8 mouse cellular contexts compared by ENCODE assay signal in genomic region chr17:30611221-30612074, GRCm38 (mm10). TPM values are rescaled to one million over a fixed set of nuclear protein-coding genes. Genes with fewer than 3 reads are reported as not detected.
DNase-seq lines count a peak whose midpoint lies in the region; ATAC-seq lines count a peak whose summit lies in the region.

No protein-coding gene starts in this region.

- H3K27me3 ChIP-seq in limb, embryonic 11.5 days (ENCODE audit: control insufficient read depth, insufficient read depth, low read length) = no peaks in the 10 kb centered on the region
- H3K27me3 ChIP-seq in neural tube, embryonic 15.5 days (replicated peaks) = no peaks in the 10 kb centered on the region

- no peak overlapping the region for H3K27ac ChIP-seq in limb, embryonic 11.5 days (replicated peaks; ENCODE audit: low read depth, low read length)
- H3K27ac ChIP-seq in neural tube, embryonic 15.5 days (replicated peaks) = peak overlapping the region; percentile 86

- no peaks in the 10 kb centered on the region for H3K9me3 ChIP-seq in limb, embryonic 11.5 days (ENCODE audit: control insufficient read depth, low read length)
- no peaks in the 10 kb centered on the region for H3K9me3 ChIP-seq in neural tube, embryonic 15.5 days (replicated peaks)

- H3K4me2 ChIP-seq in limb, embryonic 11.5 days (ENCODE audit: low read depth, severe bottlenecking) = peak overlapping the region; percentile 53
- H3K4me2 ChIP-seq in neural tube, embryonic 15.5 days = peak overlapping the region; percentile 72

- H3K36me3 ChIP-seq in limb, embryonic 11.5 days (ENCODE audit: control insufficient read depth, insufficient read depth, low read length) = no peaks in the 10 kb centered on the region
- H3K36me3 ChIP-seq in neural tube, embryonic 15.5 days = no peaks in the 10 kb centered on the region

- no peak for DNase-seq in frontal cortex, postnatal 14 days (ENCODE audit: low spot score in 2 of 2)
- DNase-seq in thymus, postnatal 25 days = peak; percentile 29
- DNase-seq in thymus, postnatal 10 days (ENCODE audit: low spot score in 2 of 2) = no peak
- no peak for DNase-seq in limb, embryonic 11.5 days (ENCODE audit: low spot score)
- no peak for DNase-seq in layer of hippocampus, adult 9-10 months (ENCODE audit: low spot score)
- no peak for DNase-seq in layer of hippocampus, postnatal 14 days (ENCODE audit: low spot score in 2 of 2)

- ATAC-seq in frontal cortex, adult (ENCODE audit: low TSS enrichment) = peak; percentile 8; the same call in 1 of the 2 replicates
- ATAC-seq in limb, embryonic 11.5 days (ENCODE audit: insufficient number of reproducible peaks, low FRiP score, low TSS enrichment, low read depth) = no peak
- no peak for ATAC-seq in neural tube, embryonic 15.5 days (ENCODE audit: low FRiP score)

- H3K9ac ChIP-seq in limb, embryonic 11.5 days (ENCODE audit: low read length) = peak overlapping the region; percentile 66
- H3K9ac ChIP-seq in neural tube, embryonic 15.5 days (replicated peaks) = peak overlapping the region; percentile 78

- peak overlapping the region; percentile 48 for H3K4me3 ChIP-seq in limb, embryonic 11.5 days (ENCODE audit: low read depth, low read length)
- H3K4me3 ChIP-seq in neural tube, embryonic 15.5 days (replicated peaks) = peak overlapping the region; percentile 75

- 27% methylated on average over 18 of the region's 18 CpGs for WGBS in limb, embryonic 11.5 days
- WGBS in neural tube, embryonic 15.5 days = 27% methylated on average over 18 of the region's 18 CpGs

- 0 out of 2 replicates have a peak, but pooled peaks cover 8% of the 10 kb centered on the region for H3K4me1 ChIP-seq in limb, embryonic 11.5 days (ENCODE audit: control insufficient read depth, insufficient read depth, low read length)
- H3K4me1 ChIP-seq in neural tube, embryonic 15.5 days = peaks cover 25% of the 10 kb centered on the region

RNA-seq across cellular contexts. Expression of gene Dnah8, which starts 12.7 kb away (rescaled TPM):
- polyA plus RNA-seq in limb, embryonic 11.5 days (2014; fragmentation: Nextera tagmentation; extraction: Ambion mirVana) = 0.60 and 0.67 TPM in 2 replicates
- polyA plus RNA-seq in neural tube, embryonic 15.5 days (2015; fragmentation: Nextera tagmentation; extraction: Ambion mirVana) = 2.7 and 2.8 TPM in 2 replicates
- total RNA-seq in layer of hippocampus, postnatal 14 days (2021) = 1 to 10 TPM; 3.6 to 4.6 TPM

RNA-seq across cellular contexts. Expression of gene Glo1, which starts 15.2 kb away (rescaled TPM):
- 231 and 232 TPM in 2 replicates for polyA plus RNA-seq in limb, embryonic 11.5 days (2014; fragmentation: Nextera tagmentation; extraction: Ambion mirVana)
- 162 and 168 TPM in 2 replicates for polyA plus RNA-seq in neural tube, embryonic 15.5 days (2015; fragmentation: Nextera tagmentation; extraction: Ambion mirVana)
- 100 to 1,000 TPM; 170 to 172 TPM for total RNA-seq in layer of hippocampus, postnatal 14 days (2021)

RNA-seq across cellular contexts. Expression of gene Btbd9, which starts 35.2 kb away (rescaled TPM):
- 41.1 and 43.7 TPM in 2 replicates for polyA plus RNA-seq in limb, embryonic 11.5 days (2014; fragmentation: Nextera tagmentation; extraction: Ambion mirVana)
- 109 and 121 TPM in 2 replicates for polyA plus RNA-seq in neural tube, embryonic 15.5 days (2015; fragmentation: Nextera tagmentation; extraction: Ambion mirVana)
- total RNA-seq in layer of hippocampus, postnatal 14 days (2021) = 100 to 1,000 TPM; 117 TPM
